ENCODE assay signal across 9 mouse cellular contexts in genomic region chr2:77944860-77945595, GRCm38 (mm10). TPM values are rescaled to one million over a fixed set of nuclear protein-coding genes. Genes with fewer than 3 reads are reported as not detected.
DNase-seq lines count a peak whose midpoint lies in the region; ATAC-seq and TF ChIP-seq lines count a peak whose summit lies in the region.
"Had no signal": no experiment of that assay in that cellular context is flagged by ENCODE, and none has a peak within 500 bp of the region (broad histone marks: within the 10 kb centered on the region; RNA-seq: fewer than 3 reads in every experiment).

No protein-coding gene starts in this region.

- TF ChIP-seq CTCF in bone marrow macrophage, adult 2 months (IDR thresholded peaks at IDR 0.05; ENCODE audit: low read depth, low read length): no peak

- peak overlapping the region; percentile 90 for H3K4me2 ChIP-seq in heart, embryonic 13.5 days
- H3K4me2 ChIP-seq in hindbrain, embryonic 16.5 days (ENCODE audit: low read length): peak overlapping the region; percentile 93
- H3K4me2 ChIP-seq in midbrain, embryonic 16.5 days (ENCODE audit: low read length): peak overlapping the region; percentile 76

- no peaks in the 10 kb centered on the region for H3K27me3 ChIP-seq in heart, embryonic 13.5 days (replicated peaks)
- no peaks in the 10 kb centered on the region for H3K27me3 ChIP-seq in hindbrain, embryonic 16.5 days (replicated peaks; ENCODE audit: control insufficient read depth, insufficient read depth, low read length)
- H3K27me3 ChIP-seq in midbrain, embryonic 16.5 days (ENCODE audit: control insufficient read depth, insufficient read depth, low read depth, low read length): no peaks in the 10 kb centered on the region
- H3K27me3 ChIP-seq: Patski had no signal

- WGBS in heart, embryonic 13.5 days: 38% methylated on average over 8 of the region's 8 CpGs
- WGBS in hindbrain, embryonic 16.5 days: 43% methylated on average over 8 of the region's 8 CpGs
- WGBS in midbrain, embryonic 16.5 days: 52% methylated on average over 8 of the region's 8 CpGs

- DNase-seq in heart, adult 9 months (ENCODE audit: low spot score in 2 of 2): no peak
- no peak for DNase-seq in adrenal gland, adult 18-20 months (ENCODE audit: low spot score in 2 of 2)
- DNase-seq in retina, postnatal 1 day: no peak
- DNase-seq in right cerebral cortex, adult 2 months (ENCODE audit: low spot score in 2 of 2): no peak

- H3K4me1 ChIP-seq in heart, embryonic 13.5 days: peaks cover 12% of the 10 kb centered on the region
- H3K4me1 ChIP-seq in bone marrow macrophage, adult 2 months (ENCODE audit: control insufficient read depth, insufficient read depth, low read length): peaks cover 10% of the 10 kb centered on the region
- peaks cover 8% of the 10 kb centered on the region for H3K4me1 ChIP-seq in hindbrain, embryonic 16.5 days (ENCODE audit: control insufficient read depth, insufficient read depth, low read depth, low read length)
- H3K4me1 ChIP-seq in midbrain, embryonic 16.5 days (ENCODE audit: control insufficient read depth, insufficient read depth, low read length): peaks cover 14% of the 10 kb centered on the region

- peak overlapping the region; percentile 86 for H3K4me3 ChIP-seq in heart, embryonic 13.5 days
- peak overlapping the region; percentile 88 for H3K4me3 ChIP-seq in bone marrow macrophage, adult 2 months (ENCODE audit: insufficient read depth, low read length)
- peak overlapping the region; percentile 78 for H3K4me3 ChIP-seq in hindbrain, embryonic 16.5 days (ENCODE audit: low read length)
- H3K4me3 ChIP-seq in midbrain, embryonic 16.5 days (ENCODE audit: low read depth, low read length): peak overlapping the region; percentile 74

- peak overlapping the region; percentile 95 for H3K9ac ChIP-seq in heart, embryonic 13.5 days
- H3K9ac ChIP-seq in hindbrain, embryonic 16.5 days (ENCODE audit: low read depth, low read length): peak overlapping the region; percentile 94
- peak overlapping the region; percentile 85 for H3K9ac ChIP-seq in midbrain, embryonic 16.5 days (ENCODE audit: low read depth, low read length)

- peak overlapping the region; percentile 69; the same call in 1 of the 2 replicates for H3K27ac ChIP-seq in heart, embryonic 13.5 days (replicated peaks)
- no peak overlapping the region for H3K27ac ChIP-seq in bone marrow macrophage, adult 2 months (ENCODE audit: insufficient read depth, low read depth, low read length)
- H3K27ac ChIP-seq in hindbrain, embryonic 16.5 days (ENCODE audit: low read depth, low read length): no peak overlapping the region
- H3K27ac ChIP-seq in midbrain, embryonic 16.5 days (ENCODE audit: low read length): peak overlapping the region; percentile 78

- H3K36me3 ChIP-seq in heart, embryonic 13.5 days: 0 out of 2 replicates have a peak, but pooled peaks cover 6% of the 10 kb centered on the region
- no peaks in the 10 kb centered on the region for H3K36me3 ChIP-seq in hindbrain, embryonic 16.5 days (ENCODE audit: control insufficient read depth, insufficient read depth, low read length)
- no peaks in the 10 kb centered on the region for H3K36me3 ChIP-seq in midbrain, embryonic 16.5 days (ENCODE audit: control insufficient read depth, insufficient read depth, low read length)

- no peak for ATAC-seq in heart, embryonic 13.5 days (ENCODE audit: extremely low read depth, insufficient number of reproducible peaks, low FRiP score, low TSS enrichment)
- no peak; the same call in 1 of the 2 replicates for ATAC-seq in hindbrain, embryonic 16.5 days
- ATAC-seq in midbrain, embryonic 16.5 days: peak; percentile 11; the same call in 1 of the 2 replicates

- TF ChIP-seq POLR2A in bone marrow macrophage, adult 2 months (IDR thresholded peaks at IDR 0.05; ENCODE audit: borderline replicate concordance, low read depth, low read length): no peak

- H3K9me3 ChIP-seq in heart, embryonic 13.5 days: no peaks in the 10 kb centered on the region
- no peaks in the 10 kb centered on the region for H3K9me3 ChIP-seq in hindbrain, embryonic 16.5 days (ENCODE audit: control insufficient read depth, low read length)
- no peaks in the 10 kb centered on the region for H3K9me3 ChIP-seq in midbrain, embryonic 16.5 days (replicated peaks; ENCODE audit: control insufficient read depth, low read length, poor library complexity, severe bottlenecking)

RNA-seq across cellular contexts. Expression of gene Cwc22, which starts 1.1 kb away (rescaled TPM):
- 19.5 and 20.3 TPM in 2 replicates for polyA plus RNA-seq in heart, embryonic 13.5 days (2015; fragmentation: Nextera tagmentation; extraction: Ambion mirVana)
- 27.9 and 28.8 TPM in 2 replicates for polyA plus RNA-seq in bone marrow macrophage, adult 2 months (2012; ENCODE audit: insufficient read depth, insufficient read length, missing spikeins)
- 18.7 and 20.3 TPM in 2 replicates for polyA plus RNA-seq in hindbrain, embryonic 16.5 days (2015; fragmentation: Nextera tagmentation; extraction: Ambion mirVana)
- 20.6 and 23.2 TPM in 2 replicates for polyA plus RNA-seq in midbrain, embryonic 16.5 days (2015; fragmentation: Nextera tagmentation; extraction: Ambion mirVana)
- 10 to 100 TPM; 24.4 to 26.6 TPM for total RNA-seq in adrenal gland, adult 18-20 months (2021)

Comparison
In these comparisons a context has a peak if more than half of its experiments do, and no peak if none do; other contexts are left out.
1. H3K27ac ChIP-seq: peak in heart, embryonic 13.5 days (single experiment) and midbrain, embryonic 16.5 days (single experiment); none in bone marrow macrophage, adult 2 months (single experiment) and hindbrain, embryonic 16.5 days (single experiment).
2. Peak in every context shown above with its lines, with median percentiles within 50 percentile points of each other: H3K4me2 ChIP-seq, H3K4me3 ChIP-seq and H3K9ac ChIP-seq.